Mouse (Mus musculus): Measurements from ENCODE around the gene Gm20388. TPM values are rescaled to one million over a fixed set of nuclear protein-coding genes. Genes with fewer than 3 reads are reported as not detected.

Gene Gm20388
- total RNA-seq, 2 experiments from 2014 or later = 18.5 to 23.8 TPM

DNA sequence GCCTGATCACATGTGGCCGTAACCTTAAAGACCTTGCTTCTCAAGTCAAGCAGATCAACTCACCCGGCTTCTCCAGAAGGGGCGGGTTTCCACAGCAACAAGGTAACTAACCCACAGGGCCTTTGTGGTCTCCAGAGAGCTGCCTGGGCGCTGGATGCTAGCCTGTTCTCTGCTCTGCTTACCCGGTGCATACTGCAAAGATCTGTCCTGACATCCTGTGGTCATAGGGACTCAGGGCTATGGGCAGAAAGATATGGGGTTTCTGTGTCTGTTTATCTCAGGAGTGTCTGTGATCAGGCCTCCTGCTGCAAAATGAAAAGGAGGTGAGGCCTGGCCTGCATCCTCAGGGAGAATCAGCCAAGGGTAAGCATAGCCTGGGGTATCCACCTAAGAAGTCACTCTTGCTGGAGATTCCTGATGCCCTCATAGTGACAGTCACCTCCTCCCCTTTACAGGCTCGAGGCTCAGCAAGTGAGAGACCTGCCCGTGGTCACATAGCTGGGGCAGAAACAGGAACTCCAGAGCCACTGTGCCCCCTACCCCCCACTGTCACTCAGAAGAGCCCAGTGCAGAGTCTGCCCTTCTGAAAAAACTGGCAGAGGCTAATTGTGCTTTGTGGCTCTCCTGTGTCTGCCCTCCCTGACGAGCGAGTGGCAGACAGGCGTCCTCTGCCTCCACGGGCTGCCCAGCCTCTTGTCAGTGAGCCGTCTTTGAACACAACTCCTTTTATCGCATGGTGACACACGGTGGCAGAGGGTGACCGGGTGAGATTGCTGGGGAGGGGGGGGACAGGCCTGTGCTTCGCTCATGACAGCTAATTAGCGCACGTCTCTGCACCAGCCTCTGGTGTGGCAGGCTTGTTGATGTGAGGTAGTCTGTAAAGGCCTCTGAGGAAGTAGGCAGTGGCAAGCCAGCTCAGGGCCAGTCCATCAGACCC is 383.0 kb downstream of the Gm20388 start:
- ATAC-seq (replicated peaks; ENCODE audit: poor library complexity, severe bottlenecking) = peak; percentile 83

DNA sequence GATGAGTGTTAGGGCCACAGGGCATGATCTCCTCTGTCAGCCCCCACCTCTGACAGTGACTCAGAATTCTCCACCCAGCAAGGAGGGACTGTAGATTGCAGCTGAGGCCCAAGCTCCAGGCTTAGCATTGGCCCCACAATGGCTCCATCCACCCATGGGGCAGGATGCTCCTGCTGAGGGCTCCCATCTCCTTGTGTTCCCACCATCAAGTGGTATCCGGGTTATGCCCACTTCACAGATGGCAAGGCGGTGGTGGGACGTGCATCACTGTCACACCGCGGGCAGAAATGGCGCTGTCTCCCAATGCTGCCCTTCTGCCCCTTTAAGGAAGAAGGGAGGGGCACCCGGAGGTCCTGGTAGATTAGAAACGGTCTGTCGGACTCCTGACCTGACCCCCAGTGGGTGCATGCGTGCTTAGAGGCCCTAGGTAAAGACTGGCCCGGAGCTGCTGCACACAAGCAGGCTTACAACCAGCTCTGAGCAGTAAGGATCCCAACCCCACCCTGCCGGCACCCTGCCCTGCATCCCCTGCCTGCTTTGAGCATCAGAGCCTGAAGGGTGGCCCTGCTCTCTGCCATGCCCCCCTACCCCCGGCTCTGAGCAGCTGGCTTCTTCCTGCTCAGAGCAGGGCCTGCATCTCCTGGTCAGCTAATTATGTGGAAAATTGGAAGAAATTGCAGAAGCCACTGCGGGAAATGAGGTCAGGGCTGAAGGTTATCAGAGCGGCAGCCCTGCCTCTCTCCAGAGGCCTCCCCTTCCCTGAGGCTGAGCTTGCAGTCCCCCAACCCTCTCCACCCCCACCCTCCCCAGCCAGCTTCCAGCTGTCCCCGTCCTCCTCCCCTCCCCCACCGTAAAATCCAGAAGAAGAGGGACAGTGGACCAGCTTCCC is 384.6 kb downstream of the Gm20388 start:
- no peak for ATAC-seq (replicated peaks; ENCODE audit: poor library complexity, severe bottlenecking)

DNA sequence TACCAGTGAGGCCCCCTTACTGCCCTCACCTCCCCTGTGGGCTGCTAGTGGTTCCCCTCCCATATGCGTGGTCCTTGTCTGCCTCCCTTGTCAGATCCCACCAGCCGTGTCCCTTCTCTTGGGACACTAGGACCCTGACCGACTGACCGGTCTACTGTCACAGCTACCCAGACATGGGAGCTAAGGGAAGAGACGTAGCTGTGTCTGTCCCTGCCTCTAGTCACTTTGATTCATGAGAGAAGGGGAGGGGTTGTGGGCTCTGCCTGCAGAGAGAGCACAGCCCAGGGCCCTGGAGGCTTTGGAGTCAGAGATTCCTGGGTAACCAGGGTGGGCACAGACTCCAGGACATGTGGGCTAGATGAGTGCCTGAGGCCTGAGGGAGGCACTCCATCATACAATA is 386.4 kb downstream of the Gm20388 start:
- ATAC-seq (replicated peaks; ENCODE audit: poor library complexity, severe bottlenecking) = no peak

DNA sequence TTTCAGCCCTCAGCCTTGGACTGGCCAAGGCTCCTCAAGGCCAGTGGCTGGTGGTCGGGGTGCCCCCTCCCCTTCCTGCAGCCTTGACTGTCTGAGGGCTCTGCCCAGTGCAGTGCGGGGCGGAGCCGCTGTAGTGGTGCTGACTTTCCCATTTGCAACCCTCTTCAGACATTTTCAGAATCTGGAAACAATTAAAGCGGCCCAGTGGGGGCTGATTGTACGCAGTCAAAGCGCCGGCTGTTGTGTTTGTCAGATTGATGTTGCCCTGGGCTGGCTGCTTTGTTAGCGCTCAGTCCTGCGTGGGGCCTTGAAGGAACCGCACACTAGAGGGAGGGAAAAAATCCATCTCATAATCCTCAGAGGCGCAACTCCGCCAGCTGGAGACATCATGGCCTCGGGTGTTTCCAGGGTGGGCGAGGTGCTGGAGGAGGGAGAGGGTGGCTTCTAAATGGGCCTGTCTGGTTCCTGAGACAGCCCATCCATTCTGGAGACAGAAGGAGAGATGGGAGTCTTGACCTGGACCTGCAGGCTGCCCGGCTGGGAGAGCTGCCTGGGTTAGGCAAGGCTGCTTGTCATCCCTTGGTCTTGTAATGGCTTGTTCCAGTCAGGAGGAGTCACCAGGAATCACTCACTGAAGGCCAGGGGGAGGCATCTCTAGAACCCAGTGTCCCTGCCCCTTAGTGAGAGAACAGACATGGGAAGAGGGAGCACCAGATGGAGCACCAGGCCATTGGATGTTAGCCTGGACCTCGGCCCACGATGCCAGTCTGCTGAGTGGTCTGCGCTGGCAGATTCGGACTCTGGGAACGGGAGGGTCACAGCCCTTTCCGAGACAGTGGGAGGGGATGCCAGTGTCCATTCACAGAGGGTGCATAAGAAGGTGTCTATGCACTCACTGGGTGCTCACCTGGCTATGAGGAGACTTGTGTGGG is 388.2 kb downstream of the Gm20388 start:
- no peak for ATAC-seq (replicated peaks; ENCODE audit: poor library complexity, severe bottlenecking)

DNA sequence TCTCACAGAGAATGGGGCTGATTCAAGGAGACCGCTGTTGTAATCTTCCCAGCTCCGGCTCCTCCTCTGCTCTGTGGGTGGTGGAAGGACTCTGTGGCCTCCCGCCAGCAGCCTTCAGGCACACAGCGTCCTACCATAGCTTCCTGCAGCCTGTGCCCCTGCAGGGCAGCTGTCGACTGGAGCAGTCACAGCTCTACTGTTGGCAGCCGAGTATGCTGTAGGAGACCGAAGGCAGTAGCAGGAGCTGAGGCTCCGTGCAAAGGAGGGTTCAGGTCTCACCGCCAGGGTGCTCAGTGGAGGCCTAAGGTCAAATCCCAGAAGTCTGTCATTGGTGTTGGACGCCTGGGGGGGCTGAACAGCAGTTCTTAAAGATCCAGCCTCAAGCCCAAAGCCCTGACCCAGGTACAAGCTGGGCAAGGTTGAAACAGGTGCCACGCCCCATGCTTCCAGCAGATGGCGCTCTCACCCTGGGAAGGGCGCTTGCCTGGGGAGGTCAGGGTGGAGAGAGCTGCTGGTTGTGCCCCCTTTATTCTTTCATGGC is 390.0 kb downstream of the Gm20388 start:
- ATAC-seq (replicated peaks; ENCODE audit: poor library complexity, severe bottlenecking) = peak; percentile 82

DNA sequence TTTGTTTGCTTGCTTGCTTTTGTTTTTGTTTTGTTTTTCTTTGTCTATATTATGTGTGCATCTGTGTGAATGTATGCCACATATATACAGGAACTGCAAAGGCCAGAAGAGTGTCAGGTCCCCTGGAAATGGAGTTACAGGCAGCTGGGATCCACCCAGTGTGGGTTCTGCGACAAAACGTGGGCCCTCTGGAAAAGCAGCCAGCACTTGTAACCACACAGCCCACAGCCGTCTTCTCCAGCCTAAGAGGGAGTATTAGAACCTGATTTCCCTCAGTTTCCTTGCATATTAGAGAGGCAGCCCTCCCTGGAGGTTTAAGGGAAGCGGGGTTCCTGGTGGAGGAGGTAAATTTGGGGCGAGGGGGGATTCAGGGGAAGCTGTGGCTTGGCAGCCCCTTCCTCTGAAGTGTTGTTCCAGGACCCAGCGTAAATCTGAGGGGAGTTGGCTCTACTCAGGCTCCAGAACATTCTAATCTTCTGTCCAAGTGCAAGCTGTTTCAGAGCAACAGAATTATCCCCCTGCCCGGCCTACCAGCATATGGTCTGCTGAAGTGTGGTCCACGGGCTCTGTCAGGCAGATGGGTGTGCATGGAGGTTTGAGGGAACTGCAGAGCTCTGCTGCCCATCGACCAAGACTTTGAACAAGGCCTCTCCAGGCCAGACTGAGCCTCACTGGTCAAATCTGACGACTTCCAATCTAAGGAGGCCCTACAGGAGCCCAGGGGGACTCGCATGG is 392.5 kb downstream of the Gm20388 start:
- no peak for ATAC-seq (replicated peaks; ENCODE audit: poor library complexity, severe bottlenecking)

DNA sequence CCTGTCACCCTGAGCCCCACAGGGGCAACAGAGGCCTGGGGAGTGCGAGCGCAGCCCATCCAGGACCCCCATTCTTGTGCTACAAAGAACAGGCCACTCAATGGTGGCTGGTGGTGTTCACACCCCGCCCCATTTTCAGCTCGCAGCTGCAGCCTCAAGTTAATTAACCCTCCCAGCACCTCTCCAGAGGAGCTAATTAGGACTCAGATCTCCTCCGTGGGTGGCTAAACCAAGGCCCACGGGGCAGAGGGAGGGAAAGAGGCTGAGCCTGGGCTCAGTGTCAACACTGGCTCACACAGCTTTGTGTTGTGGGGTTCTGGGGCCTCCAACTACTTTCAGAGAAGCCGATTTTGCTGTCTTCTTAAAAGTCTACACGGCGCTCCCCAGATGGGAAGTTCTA is 393.5 kb downstream of the Gm20388 start:
- no peak for ATAC-seq (replicated peaks; ENCODE audit: poor library complexity, severe bottlenecking)

DNA sequence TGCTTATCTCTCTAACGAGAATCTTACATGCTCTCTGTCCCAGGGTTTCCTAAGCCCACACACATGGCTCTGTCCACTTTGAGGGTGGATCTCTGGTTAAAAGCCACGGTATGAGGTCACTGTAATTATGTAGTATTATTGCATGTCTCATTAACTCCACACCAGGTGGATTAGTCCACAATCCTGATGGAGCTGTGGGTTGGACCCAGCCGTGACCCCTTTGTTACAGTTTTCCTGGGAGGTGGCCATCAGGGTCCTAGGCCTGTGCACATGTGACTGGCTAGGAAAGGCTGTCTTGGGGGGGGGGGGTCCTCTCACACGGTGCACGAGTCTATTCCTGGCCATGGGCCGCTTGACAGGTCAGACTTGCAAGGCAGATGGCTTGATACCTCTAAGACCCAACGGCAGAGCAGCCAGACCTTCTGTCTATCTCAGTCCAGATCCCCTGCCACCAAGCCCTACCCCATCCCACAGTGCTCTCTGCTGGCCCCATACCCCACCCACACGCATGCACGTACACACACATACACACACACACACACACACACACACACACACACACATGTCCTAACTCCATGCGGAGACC is 395.3 kb downstream of the Gm20388 start:
- no peak for ATAC-seq (replicated peaks; ENCODE audit: poor library complexity, severe bottlenecking)

DNA sequence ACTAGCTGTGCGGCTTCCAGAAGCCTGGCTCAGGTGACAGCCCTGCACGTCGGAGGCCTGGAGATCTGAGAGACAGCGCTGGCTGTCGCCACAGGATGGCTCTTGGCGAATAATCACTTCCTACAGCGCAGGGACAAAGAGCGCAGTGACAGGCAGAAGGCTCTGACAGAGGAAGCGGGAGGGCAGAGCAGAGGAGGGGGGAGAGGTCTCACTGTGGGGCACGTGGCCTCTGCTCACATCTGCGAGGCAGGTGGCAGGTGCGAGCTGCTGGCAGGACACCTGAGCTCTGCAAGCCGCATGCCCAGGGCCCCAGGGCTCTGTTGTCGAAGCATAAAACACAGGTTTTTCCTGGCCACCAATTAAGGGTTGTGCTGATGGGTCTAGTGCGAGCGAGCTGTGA is 396.5 kb downstream of the Gm20388 start:
- ATAC-seq (replicated peaks; ENCODE audit: poor library complexity, severe bottlenecking) = peak; percentile 50

DNA sequence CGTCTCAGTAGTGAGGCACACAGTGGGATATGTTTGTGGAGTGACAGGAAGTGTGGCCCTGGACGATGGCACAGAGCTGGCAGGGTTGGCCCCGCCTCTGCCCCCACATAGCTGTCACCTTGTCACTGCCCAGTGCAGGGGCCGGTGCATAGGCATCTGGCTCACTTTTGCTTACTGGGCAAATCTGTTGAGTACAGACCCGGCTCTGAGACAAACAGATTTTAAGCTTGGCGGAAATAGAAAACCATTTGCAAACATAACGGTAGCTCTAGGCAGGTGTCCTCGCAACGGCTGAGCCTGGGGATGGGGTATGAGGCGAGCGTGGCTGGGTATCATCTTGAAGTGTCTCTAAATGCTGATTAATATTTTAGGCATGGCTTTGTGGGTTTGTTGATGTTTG is 396.9 kb downstream of the Gm20388 start:
- ATAC-seq (replicated peaks; ENCODE audit: poor library complexity, severe bottlenecking) = no peak

DNA sequence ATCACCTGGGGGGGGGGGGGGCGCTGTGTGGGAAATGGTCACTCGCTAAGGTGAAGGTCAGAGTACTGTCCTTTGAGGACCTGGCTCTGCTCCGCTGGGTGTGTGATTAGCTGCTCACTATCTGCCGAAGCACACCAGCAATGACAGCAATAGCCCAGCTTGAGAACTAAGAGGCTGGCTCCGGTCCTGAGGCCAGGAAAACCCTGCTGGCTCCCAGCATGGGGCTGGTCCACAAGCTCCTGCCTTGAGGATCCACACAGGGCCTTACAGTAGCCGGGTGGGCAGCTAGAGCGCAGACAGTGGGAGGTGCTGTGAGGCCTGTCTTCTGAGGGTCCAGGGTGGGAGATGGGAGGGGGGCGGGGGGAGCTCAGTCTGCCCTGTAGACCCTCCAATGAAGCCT is 397.5 kb downstream of the Gm20388 start:
- ATAC-seq (replicated peaks; ENCODE audit: poor library complexity, severe bottlenecking) = no peak

DNA sequence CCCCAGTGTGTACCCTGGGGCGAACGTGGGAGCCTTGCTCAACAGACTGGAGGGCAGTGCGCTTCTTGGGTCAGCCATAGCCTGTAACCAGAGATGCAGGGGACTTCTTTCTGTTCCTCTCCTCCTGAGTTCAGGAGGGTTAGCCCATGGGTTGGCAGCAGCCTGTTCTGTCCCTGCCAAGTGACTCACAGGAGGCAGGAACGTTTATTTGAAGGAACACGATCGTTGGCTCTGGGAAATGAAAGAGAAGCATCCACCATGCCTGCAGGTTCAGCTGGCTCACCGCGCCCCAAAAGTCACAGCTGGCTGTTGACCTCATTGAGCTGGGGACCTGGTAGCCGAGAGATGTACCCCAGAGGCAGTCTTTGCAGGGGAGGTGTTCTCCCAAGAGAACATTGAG is 397.9 kb downstream of the Gm20388 start:
- ATAC-seq (replicated peaks; ENCODE audit: poor library complexity, severe bottlenecking) = no peak

DNA sequence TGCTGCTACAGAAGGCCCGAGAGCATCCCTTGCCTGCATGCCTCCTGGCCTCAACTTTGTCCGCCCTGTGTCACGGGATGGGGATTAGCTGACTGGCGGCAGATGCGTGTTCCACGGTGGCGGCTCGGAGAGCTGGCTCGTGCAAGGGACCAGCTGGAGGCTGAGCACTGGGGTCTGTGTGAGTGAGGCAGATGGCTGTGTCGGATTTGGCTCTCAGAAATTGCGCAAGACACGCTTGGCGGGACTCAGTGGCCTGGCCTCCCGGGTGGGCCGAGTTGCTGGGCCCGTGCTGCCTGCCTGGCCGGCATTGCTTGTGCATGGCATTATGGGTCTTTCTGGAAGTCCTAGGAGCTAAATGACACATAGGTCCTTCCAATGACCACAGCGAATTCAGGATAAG is 398.7 kb downstream of the Gm20388 start:
- ATAC-seq (replicated peaks; ENCODE audit: poor library complexity, severe bottlenecking) = peak; percentile 35

DNA sequence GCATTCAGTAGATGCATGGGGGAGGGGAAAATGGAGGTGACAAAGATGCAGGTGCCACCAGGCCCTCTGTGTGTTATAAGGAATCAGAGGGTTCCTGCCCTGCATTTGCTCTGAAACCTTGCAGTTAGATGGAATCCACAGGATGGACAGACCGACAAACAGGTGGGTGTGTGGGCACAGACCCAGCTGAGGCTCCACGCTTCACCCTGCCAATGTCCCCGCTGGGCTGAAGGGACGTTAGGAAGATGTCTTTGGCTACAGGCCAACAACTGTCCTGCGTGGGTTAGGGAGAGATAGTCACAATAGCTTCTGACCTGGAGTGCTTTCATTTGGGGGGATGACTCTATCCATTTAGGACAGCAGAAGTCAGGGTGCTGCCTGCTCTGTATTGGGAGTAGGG is 399.4 kb downstream of the Gm20388 start:
- no peak for ATAC-seq (replicated peaks; ENCODE audit: poor library complexity, severe bottlenecking)

DNA sequence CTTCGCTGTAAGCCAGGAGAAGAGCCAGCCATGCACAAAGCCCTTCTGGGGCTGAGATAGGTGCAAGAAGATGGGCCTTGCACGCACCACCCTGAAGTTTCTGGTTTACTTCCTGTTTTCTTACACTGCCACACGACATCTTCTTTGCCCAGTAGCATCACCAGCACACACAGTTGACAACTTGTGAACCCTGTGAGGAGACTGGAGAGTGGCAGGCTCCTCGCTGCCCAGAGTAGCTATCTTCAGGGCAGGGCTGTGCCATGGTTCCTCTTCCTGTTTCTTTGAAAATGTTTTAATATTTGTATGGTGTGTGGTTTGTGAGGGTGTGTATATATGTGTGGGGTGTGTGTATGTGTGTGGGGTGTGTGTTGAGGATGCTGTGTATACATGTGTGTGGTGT is 401.8 kb downstream of the Gm20388 start:
- ATAC-seq (replicated peaks; ENCODE audit: poor library complexity, severe bottlenecking) = peak; percentile 49

DNA sequence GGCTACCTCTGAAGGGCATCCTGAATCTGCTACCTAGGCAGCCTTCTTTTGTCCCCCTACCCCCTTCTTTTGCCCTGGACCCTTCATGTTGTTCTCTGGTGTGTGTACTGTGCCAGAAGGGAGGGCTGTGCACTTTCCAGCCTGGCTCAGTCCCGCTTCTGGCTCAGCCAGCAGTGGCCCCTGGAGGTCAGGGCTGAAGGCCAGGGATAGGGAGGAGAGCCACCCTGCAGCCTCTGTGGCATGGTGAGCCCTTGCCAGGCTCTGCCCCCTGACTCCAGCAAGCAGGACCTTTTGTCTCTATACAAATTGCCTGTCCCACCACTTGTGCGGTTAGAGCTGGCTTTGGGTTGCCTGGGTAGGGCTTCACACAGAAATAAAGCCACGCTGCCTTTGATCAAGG is 403.0 kb downstream of the Gm20388 start:
- no peak for ATAC-seq (replicated peaks; ENCODE audit: poor library complexity, severe bottlenecking)

DNA sequence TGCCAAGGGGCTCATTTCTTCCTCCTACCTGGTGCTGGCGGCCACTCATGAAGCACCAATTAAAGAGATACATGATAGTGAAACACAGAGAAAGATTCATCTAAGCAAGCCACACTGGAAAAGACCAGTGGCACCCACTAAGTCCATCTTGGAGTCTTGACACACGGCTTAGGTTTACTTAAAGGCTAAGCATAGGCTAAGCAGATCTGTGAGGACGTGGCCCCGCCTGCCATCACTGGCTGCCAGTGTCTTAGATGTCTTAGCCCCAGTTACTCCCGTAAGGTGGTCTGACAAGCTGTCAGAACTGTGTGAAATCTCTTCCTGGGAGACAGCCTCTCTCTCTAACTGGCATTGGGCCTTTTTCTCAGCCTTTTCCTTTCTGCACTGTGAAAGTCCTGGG is 404.3 kb downstream of the Gm20388 start:
- ATAC-seq (replicated peaks; ENCODE audit: poor library complexity, severe bottlenecking) = no peak

DNA sequence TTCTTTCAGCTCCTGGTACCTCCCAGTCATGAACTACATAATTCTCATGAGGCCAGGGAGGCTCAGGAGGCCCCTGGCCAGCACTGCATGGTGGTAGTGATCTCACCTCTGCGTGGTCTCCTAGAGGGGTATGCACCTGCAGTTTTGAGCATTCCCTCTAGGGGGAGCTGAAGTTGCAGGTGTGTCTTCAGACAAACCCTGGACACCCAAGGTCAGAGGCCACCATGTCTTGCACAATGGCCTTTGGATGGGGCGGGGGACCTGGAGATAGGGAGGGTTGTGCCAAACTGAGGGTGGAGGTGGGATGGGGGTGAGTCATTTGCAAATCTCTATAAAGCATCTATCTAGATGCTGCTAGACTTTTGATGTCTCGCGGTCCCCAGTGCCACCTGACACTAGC is 405.0 kb downstream of the Gm20388 start:
- 0 out of 2 replicates have a peak, but pooled peaks have one; percentile 20 for ATAC-seq (replicated peaks; ENCODE audit: poor library complexity, severe bottlenecking)

DNA sequence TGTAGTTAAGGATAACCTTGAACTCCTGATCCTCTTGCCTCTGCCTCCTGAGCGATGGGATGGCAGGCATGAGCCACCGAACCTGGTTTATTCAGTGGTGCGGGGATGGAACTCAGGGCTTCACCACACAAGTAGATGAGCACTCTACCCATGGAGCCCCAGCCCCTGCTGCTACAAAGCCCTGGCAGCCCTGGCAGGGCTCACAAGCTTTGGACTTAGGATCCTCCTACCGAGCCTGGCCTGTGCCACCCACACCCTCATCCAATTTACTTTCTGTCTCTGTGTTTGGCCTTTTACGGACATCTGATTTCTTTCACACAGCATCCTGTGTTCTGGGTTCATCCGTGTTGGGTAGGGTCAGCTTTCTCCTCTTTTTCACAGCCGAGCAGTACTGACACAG is 406.1 kb downstream of the Gm20388 start:
- no peak for ATAC-seq (replicated peaks; ENCODE audit: poor library complexity, severe bottlenecking)
